Mouse (Mus musculus) cerebellum, adult 2 months (tissue): ENCODE results near the gene Vps35l. TPM values are rescaled to one million over a fixed set of nuclear protein-coding genes. Genes with fewer than 3 reads are reported as not detected.
A peak's percentile ranks its signal among the peaks of the same experiment; 100 is the strongest.

Experiments
- DNase-seq, 2 experiments: peaks; one replicate each; pipeline ENCODE4 v3.0.0; 2021
- H3K27ac ChIP-seq: fragments of 200-500 bp; 2 replicates; pipeline ENCODE4 v1.5.1; 2012; ENCODE audit warnings: low read length, control low read depth, inconsistent platforms; ENCODE audit not compliant: insufficient read depth
- H3K27me3 ChIP-seq: fragments of 200-500 bp; 2 replicates; pipeline ENCODE4 v1.6.1; 2012; ENCODE audit warnings: inconsistent platforms, mild to moderate bottlenecking, low read length, moderate library complexity; ENCODE audit not compliant: control insufficient read depth, insufficient read depth
- H3K4me1 ChIP-seq: fragments of 200-500 bp; 2 replicates; pipeline ENCODE4 v1.6.1; 2011; ENCODE audit warnings: low read length; ENCODE audit not compliant: control insufficient read depth, insufficient read depth
- H3K4me3 ChIP-seq: fragments of 200-500 bp; replicated peaks from 2 replicates; pipeline ENCODE3; 2011; ENCODE audit warnings: mild to moderate bottlenecking, low read depth, low read length, control low read depth; ENCODE audit not compliant: insufficient read depth
- CTCF ChIP-seq: fragments of 200-500 bp; IDR thresholded peaks from 2 replicates; pipeline ENCODE4 v1.5.1; 2011; ENCODE audit warnings: low read depth, mild to moderate bottlenecking, control low read depth, low read length, moderate library complexity, borderline replicate concordance; ENCODE audit not compliant: insufficient read depth
- POLR2A ChIP-seq: fragments of 200-500 bp; IDR thresholded peaks from 2 replicates; pipeline ENCODE4 v1.6.1; 2011; ENCODE audit warnings: low read length, control low read depth, borderline replicate concordance; ENCODE audit not compliant: insufficient read depth
- WGBS: fragments of 180-500 bp; shearing (Covaris S2); methylation state at CpG from one replicate; pipeline ENCODE4 v1.1.7; 2018; 5-methylcytosine and 5-hydroxymethylcytosine counted together
- polyA plus RNA-seq: library from polyadenylated mRNA; depleted of rRNA; stranded (reverse); fragments of >200 nt; gene quantifications from 2 replicates; pipeline ENCODE4 v1.2.3, GENCODE M21; 2012

Vps35l gene
- polyA plus RNA-seq, 1 experiment: 74.3 TPM

GRCm38 (mm10) chr7:118705101-118705961 lies 34.7 kb upstream of the Vps35l start, which contains the start of gene Gde1:
Gene Gde1 (minus strand): TSS chr7:118705778.
- Histone ChIP-seq H3K27me3 (no peaks in the 10 kb centered on the region), H3K27ac (peak within 1 kb of the TSS; percentile 89), H3K4me3 (peak within 1 kb of the TSS; percentile 63), H3K4me1 (peaks cover 5% of the 10 kb centered on the region; the same call in 1 of the 2 replicates)
- DNase-seq: peak; percentile 94 to 95
- TF ChIP-seq CTCF (no peak), POLR2A (peak; percentile 69; the same call in 1 of the 2 replicates)
- under 1% methylated on average over 66 of the region's 66 CpGs for WGBS

GRCm38 (mm10) chr7:118706051-118706450 lies 34.0 kb upstream of the Vps35l start:
- peak overlapping the region; percentile 63 for H3K4me3 ChIP-seq
- peak overlapping the region; percentile 84; the same call in 1 of the 2 replicates for H3K27ac ChIP-seq
- 24% methylated on average over 6 of the region's 6 CpGs for WGBS
- TF ChIP-seq POLR2A: no peak
- no peak for TF ChIP-seq CTCF
- DNase-seq: no peak
- peaks cover 5% of the 10 kb centered on the region; the same call in 1 of the 2 replicates for H3K4me1 ChIP-seq
- no peaks in the 10 kb centered on the region for H3K27me3 ChIP-seq

- Histone ChIP-seq H3K4me3 (no peak overlapping the region), H3K27ac (no peak overlapping the region; the same call in 1 of the 2 replicates), H3K4me1 (peaks cover 5% of the 10 kb centered on the region; the same call in 1 of the 2 replicates), H3K27me3 (no peaks in the 10 kb centered on the region)
- no peak for DNase-seq
- WGBS: 91% methylated on average over 5 of the region's 5 CpGs
- TF ChIP-seq POLR2A (no peak), CTCF (no peak)
Measured at GRCm38 (mm10) chr7:118706488-118706887, 33.5 kb upstream of the Vps35l start.

- TF ChIP-seq POLR2A (no peak), CTCF (no peak)
- Histone ChIP-seq H3K4me3 (no peak overlapping the region), H3K27ac (no peak overlapping the region), H3K27me3 (no peaks in the 10 kb centered on the region), H3K4me1 (peaks cover 5% of the 10 kb centered on the region; the same call in 1 of the 2 replicates)
- no peak for DNase-seq
- 81% methylated on average over 2 of the region's 2 CpGs for WGBS
Measured at GRCm38 (mm10) chr7:118707216-118707615, 32.8 kb upstream of the Vps35l start.

- H3K27me3 ChIP-seq: no peaks in the 10 kb centered on the region
- no peak for DNase-seq
- H3K4me3 ChIP-seq: no peak overlapping the region
- TF ChIP-seq CTCF (no peak), POLR2A (no peak)
- H3K27ac ChIP-seq: no peak overlapping the region
- peaks cover 5% of the 10 kb centered on the region; the same call in 1 of the 2 replicates for H3K4me1 ChIP-seq
- 72% methylated on average over 4 of the region's 4 CpGs for WGBS
Measured at GRCm38 (mm10) chr7:118708002-118708401, 32.0 kb upstream of the Vps35l start.

GRCm38 (mm10) chr7:118710776-118711175 lies 29.2 kb upstream of the Vps35l start:
- no peak for DNase-seq
- Histone ChIP-seq H3K27ac (no peak overlapping the region), H3K4me1 (peaks cover 3% of the 10 kb centered on the region), H3K4me3 (no peak overlapping the region), H3K27me3 (no peaks in the 10 kb centered on the region)
- TF ChIP-seq POLR2A: no peak
- TF ChIP-seq CTCF: no peak
- WGBS: 66% methylated on average over 5 of the region's 5 CpGs

GRCm38 (mm10) chr7:118712228-118713173 lies 27.5 kb upstream of the Vps35l start, which contains the start of gene Ccp110:
Gene Ccp110 (plus strand): TSS chr7:118712552.
- Histone ChIP-seq H3K27ac (peak within 1 kb of the TSS; percentile 41), H3K4me1 (peaks cover 3% of the 10 kb centered on the region), H3K27me3 (no peaks in the 10 kb centered on the region), H3K4me3 (peak within 1 kb of the TSS; percentile 88)
- peak; percentile 40; the same call in 1 of the 2 replicates for TF ChIP-seq POLR2A
- no peak for TF ChIP-seq CTCF
- peak; percentile 93 to 98 for DNase-seq
- WGBS: under 1% methylated on average over 48 of the region's 48 CpGs
